Mouse (Mus musculus): ENCODE data around the gene Gm20388.

The Gm20388 gene

DNA sequence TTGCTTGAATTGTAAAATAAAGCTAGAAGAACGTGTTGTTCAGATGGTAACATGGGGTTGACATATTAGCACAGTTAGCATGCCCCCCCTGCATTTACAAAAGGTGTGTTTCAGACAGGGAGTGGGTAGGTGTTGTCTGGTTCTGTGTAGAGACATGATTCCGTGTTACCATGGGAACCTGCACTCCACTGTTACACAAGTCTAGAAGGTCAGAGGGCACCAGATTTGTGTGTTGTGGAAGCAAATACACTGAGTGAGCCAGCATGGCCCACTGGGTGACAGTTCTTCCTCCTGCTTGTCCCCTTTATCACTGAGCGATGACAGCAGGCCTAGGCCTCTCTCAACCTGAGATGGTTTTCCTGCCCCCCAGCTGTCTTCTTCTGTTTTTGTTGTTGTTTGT is 2085.3 kb downstream of the Gm20388 start:
- no peak for DNase-seq

DNA sequence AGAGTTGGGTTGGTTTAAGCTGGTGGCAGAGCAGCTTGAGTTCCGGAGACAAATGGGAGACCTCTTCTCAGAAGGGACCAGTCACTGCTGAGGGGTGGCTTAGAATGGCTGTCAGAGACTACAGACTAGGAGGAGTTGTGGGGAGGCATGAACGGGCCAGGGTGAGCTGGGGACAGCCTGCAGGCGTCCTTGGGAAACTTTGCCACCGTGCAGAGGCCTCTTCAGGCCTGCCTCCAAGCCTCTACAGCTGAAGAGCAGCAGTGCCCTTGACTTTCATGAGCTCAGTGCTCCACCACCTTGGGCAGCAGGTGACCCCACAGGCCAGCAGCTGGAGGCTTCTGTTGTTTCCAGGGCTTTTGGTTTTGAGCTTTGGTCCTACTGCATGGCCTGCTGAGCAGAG is 2088.0 kb downstream of the Gm20388 start:
- no peak for DNase-seq

DNA sequence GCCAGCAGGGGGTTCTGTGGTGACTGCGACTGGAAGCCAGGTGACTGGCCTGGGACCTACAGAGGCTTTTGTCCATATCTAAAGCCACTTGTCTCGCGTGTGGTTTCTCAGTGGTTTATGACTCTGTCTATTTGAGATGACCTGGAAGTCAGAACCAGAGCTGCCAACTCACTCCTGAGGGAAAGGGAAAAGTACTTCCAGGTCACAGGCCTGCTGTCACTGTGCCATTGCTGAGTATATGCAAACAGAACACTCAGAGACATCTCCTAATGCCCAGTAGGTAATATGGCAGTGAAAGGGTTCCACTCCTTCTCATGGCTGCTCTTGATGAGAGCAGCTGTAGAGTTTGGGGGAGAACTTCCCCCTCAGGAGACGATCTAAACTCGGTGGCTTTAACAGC is 2088.6 kb downstream of the Gm20388 start:
- no peak for DNase-seq

DNA sequence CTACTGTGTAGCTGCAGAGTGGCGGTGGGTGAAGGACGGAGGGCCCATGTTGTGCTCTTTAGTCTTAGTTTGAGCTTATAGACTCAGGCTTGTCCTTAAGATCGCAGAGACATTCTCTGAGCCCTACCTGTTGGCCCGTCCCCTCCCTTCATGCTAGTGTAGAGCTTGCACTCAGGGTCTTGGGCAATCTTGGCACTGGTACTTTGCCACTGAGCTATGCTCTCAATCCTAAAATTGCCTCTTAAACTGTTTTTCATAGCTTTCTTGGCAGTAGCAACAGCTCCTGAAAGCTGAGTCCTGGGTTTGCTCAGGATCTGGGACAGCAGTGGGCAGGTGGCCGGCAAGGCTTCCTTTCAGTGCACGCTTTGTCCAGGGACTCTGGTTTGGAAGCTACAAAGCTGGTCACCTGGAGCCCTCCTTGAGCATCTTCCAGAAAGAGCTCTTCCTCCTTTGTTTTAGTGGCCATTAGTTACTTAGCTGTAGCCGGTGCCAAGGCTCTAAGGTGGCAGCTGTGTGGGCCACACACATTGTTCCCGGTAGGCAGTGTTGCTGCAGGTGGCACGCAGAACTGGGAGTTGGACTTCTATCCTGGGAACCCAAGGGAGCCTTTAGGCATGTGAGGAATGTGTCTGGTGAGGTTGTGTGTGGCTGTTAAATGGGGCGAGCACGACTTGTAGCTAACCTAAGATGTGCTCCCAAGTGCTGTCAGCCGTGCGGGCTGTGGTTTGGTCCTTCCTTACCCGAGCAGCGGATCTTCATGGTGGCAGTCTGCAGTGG is 2090.9 kb downstream of the Gm20388 start:
- DNase-seq = no peak

DNA sequence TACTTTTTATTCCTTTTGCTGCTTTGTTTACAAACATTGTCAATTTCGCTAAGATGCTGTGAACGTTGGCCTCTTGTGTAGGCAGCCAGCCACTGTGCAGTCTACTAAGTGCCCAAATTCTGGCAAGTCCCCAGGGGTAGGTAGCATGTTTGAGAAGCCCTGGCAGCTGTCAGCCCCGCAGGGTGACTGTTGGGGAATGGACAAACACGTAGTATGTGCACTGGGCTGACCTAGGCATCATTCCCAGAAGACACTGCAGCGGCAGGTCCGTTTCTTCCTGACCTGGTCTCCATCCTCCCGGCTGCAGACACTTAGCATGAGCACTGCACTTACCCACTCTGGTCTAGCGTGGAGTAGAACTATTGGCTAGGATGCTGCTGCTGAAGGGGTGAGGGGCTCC is 2093.0 kb downstream of the Gm20388 start:
- DNase-seq = no peak

DNA sequence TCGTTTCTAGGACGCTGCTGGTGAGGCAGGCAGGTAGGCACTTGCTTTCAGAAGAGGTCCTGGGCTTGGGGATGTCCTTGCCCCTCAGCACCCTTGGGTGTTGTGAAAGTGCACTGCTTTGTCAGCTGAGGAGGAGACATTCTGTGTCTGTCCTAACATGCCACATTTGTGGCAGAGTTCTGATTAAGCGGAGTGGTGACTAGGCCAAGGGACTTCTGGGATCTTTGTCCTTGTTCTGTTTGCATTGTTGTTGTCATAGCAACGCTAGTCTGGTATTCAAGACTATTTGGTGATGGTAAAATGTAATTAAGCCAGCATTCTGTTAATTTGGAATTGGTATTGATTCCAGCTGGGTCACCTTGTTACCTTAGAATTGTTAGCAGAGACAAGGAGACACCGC is 2093.5 kb downstream of the Gm20388 start:
- no peak for DNase-seq

DNA sequence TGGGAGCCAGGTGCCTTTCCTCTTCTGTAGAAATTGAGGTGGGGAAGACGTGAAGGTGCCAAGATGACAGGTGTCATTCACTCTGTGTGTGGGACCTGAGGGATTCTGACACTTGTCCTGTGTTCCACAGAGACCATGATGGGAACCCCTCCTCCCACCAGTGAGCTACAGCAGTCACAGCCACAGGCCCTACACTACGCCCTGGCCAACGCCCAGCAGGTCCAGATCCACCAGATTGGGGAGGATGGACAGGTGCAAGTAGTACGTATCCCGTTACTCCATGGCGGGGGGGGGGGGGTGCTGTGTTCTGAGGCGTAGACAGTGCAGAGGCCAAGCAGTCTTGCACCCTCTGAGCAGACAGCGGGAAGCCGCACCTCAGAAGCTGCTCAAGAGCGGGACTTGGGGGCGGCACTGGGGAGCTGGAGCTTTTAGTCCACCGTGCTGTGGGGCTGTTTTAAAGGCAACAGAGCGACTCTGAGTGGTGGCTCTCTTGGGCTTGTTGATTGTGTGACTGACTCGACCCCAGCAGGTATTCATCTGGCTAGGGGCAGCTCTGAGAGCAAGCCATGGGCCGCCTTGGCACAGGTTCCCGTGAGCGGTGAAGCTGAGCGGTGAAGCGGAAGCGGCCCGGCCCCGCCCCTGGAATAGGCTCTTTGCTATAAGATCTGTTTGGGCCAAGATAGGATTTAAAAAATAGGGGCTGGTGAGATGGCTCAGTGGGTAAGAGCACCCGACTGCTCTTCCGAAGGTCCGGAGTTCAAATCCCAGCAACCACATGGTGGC is 2095.0 kb downstream of the Gm20388 start:
- DNase-seq = no peak

DNA sequence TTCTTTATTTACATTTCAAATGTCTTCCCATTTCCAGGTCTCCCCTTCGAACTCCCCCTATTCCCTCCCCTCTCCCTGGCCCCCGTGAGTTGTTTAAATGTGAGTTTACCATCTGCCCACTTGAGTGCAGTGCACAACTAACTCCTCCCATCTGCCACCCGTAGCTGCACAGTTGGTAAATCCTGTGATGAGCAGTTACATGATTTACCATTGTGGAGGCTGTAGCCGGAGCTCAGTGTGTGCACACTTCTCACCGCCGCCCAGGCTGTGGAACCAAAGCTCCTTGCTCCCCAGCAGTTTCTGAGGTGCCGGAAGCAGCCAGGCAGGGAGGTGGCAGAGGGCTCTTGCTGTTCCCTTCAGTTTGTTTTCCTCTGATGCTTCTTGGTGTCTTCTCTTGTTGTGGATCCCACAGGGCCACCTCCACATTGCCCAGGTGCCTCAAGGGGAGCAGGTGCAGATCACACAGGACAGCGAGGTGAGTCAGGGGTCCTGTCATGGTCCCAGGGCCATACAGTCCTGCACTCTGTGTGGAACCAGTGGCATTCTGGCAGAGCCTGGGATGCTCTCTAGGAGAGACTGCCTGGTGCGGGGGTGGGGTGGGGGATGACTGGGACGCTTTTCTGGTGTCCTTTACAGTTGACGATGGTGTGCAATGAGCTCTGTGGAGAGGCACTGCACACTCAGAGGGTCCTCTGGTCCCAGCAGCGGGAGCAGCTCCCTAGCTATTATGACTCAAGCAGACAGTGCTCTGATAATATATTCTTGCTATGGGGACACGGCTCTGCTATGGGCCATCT is 2096.2 kb downstream of the Gm20388 start:
- no peak for DNase-seq

DNA sequence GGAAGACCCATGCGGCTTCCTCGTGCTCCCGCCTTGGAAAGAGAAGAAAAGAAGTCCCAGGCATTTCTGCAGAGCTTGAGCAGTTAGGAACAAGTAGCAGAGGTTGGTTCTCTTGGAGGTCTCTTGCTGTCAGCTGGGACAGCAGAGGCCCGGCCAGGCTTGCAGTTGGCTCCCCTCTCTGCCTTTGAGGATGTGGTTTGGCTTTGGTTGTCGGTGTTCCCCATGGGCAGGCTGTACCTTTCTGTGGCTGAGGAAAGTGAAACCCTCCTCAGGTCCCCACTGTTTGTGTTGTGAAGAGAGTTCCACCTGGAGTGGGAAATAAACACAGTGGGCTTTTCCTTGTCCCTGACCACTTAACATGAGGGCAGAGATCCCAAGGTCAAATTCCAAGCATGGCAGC is 2097.8 kb downstream of the Gm20388 start:
- DNase-seq = no peak

DNA sequence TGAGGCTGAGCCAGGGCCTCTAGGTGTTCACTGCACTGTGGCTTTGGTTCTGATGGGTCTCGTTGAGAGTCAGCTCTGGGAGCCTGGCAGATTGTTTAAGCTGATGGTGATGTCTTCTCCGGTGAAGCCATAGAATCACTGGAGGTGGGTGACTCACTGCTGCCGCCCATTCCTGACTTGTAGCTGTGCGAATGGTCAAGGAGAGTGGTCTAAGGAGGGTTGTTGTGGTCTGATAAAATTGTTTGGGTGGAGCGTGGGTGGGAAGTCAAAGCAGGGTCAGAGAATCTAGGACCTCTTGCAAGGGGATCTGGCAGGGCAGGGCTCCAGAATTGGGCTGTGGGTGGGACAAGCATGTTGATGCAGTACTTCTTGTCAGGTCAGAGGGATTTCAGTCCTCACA is 2100.0 kb downstream of the Gm20388 start:
- no peak for DNase-seq

DNA sequence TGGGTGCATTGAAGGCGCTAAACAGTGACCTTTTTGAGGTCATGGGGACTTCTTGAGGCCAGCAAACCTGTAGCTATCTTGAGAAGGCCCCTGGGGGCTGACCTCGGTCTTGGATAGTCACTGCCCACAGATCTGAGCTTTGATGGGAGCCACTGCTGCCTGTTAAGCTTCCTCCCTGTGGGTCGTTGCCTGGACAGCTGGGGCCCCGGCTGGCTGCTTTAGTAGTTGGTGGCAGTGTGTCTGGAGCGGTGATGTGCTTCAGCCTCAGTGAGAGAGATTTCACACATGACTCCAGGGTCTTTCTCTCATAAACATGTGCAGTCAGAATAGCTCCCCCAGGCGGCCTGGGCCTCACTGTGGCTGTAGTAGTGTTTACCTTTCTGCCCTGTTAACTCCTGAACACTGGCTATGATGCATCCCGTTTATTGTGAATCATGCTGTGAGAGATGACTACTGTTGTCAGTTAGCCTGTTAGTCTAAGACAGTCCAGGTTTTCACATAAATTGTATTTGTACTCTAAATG is 2100.5 kb downstream of the Gm20388 start:
- DNase-seq = no peak

DNA sequence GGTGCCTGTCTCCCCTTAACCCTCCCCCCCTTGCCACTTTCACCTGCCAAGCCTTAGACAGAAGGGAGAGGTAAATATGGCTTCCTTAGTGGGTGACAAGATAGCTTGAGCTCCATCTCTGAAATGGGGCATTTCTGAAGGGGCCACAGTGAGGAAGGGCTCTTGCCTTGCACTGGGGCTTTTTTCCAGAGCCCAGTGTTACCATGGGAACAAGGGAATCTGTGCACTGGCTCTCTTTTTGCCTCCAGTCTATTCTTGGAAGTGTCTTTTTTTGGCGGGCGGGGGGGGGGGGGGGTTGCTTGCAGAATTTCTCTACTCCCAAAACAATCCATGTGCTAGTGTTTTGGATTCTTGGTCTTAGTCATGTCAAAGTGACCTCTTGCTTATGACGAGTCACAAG is 2104.0 kb downstream of the Gm20388 start:
- no peak for DNase-seq

DNA sequence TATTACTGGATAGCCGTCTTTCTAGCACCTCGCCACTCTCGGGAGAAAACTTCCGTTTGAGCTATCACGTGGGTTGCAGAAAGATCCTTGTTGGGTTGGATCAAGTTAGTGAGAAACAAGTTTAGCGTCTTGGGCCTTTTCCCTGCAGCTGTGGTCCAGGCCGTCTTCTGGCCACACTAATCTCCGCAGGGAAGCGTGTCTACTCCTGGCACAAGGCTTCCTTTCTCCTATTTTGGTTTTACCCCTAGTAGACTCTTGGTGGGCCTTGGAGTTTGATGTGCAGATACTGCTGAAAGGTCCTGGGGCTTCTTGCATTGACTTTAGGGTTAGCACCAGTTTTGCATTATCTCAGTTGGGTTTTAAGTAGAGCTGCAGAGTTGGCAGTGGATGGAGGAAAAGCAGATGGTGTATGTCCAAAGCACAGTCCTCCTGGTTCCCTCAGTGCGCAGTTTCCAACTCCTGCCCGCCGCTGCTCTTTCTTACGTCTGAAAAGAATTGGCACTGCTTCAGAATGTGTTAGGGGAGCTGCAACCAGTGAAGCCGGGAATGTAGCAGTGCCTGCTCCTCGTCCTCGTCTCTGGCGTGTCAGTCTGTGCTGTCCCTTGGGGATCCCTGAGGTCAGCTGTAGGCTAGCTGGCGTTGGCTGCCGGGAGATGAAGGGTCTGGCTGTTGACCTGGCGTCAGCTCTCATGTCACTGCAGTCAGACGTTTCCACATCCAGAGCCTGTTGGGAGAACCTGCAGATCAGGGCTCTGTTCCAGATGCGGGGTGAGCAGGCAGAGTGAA is 2107.6 kb downstream of the Gm20388 start:
- DNase-seq = no peak

DNA sequence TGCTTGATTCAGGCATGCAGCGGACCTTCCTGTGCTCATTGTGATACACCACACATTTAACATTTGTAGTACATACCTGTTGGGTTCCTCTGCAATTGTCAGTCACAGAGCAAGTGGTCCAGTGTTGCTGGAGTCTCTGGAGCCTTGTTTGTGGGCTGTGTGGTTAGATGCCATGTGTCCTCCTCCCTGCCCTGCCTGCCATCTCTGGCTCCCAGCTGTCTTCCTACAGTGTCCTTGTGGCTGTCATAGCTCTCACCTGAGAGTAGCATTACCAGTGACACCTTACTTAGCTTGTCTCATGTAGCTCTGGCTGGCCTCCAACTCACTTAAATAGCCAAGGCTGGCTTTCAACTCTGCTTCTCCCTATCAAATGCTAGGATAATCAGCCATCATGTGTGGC is 2108.5 kb downstream of the Gm20388 start:
- DNase-seq = no peak

DNA sequence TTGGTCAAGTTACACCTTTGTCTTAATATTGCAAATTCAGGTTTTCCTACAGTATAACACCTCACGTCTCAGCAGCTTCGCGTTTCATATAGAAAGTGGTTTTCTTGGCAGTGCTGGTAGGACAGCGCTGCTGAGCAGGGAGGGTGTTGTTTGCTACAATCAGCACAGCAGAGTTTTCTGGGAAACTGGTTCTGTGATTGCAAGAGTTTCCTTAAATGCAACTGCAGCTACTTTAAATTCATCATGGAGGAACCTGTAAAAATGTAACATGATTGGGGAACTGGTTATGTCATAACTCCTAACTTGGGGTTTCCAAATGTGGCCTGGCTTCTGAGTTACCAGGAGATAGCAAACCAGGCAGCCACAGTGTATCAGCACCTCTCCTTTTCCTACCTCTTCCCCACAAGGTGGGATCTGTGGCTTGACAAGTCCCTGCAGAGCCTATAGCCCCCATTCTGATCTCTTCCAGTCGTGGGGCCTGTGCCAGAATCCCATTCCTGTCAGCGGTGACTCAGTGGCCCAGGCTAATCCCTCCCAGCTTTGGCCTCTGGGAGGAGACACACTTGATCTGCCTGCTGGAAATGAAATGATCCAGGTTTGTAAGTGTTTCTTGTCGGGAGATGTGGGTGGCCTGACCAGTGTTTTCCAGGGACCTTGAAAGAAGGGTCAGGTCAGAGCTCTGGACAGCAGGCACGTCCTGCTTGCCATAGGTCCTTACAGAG is 2109.6 kb downstream of the Gm20388 start:
- DNase-seq = no peak

DNA sequence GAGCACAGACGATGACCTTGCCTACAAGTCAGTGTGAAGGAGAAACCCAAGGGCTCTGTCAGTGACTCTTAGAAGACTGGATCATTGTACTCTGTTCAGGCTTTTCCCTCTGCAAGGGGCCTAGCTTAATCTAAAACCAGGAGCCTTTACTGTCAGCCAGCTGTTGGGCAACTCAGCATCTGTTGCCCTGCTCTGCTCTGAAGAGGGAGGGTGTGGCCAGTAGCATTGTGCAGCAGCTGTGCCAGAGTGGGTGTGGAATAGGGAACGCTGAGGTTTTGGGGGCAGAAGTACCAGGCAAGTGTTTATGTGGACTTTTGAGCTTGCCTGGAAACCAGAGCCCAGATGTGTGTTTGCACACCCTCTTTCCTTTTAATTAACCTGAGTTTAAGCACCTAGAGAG is 2111.1 kb downstream of the Gm20388 start:
- no peak for DNase-seq

DNA sequence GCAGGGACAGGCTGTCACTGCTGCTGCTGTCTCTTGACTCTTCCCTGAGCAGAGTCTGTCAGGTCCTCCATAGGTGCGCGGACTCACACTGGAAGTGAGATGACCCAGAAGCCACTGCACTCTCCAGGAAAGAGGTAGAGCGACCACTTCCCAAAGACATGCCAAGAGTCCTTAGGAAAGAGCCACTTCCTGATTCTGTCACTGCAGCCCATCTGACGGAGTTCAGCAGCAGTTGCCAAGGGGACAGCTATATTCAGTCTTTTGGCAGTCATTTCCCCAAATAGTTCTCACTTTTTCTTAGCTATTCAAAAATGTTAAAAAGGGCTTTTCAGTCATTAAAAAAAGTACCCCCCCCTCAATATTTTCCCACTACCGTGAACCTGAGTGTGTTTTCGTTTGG is 2111.6 kb downstream of the Gm20388 start:
- no peak for DNase-seq

DNA sequence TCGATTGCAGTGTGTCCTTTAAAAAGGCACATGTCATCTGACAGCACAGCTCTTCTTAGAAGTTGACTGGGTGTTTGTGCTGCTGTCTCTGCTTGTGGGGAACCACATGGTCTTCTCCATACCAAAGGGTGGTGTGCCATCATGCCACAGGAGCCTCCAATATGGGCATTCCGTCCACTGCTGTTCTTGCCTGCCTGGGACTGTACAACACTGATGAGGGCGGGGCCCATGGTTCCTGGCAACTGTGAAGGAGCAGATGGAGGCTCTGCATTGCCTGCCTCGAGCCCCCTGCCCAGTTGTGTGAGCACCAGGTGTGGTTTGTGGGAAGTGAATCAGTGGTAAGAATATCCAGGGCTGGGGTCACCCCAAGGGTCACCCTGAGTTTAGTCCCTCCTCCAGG is 2112.1 kb downstream of the Gm20388 start:
- no peak for DNase-seq

DNA sequence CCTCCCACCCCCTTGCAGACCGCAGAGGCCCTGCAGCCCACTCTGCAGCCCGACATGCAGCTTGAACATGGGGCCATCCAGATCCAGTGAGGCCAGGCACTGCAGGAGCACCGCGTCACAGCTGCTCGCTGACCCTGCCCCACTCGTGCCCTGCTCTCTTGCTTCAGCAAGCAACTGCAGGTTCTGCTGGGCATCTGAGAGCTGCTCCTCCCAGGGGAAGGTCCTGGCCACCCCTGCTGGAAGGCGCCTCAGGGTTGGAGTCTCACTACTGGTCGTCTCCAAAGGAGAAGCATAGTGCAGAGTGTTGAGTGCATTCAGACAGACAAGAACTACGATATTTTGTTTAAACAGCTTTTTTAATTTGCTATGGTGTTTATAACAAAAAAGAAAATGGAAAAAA is 2114.9 kb downstream of the Gm20388 start:
- DNase-seq = no peak

DNA sequence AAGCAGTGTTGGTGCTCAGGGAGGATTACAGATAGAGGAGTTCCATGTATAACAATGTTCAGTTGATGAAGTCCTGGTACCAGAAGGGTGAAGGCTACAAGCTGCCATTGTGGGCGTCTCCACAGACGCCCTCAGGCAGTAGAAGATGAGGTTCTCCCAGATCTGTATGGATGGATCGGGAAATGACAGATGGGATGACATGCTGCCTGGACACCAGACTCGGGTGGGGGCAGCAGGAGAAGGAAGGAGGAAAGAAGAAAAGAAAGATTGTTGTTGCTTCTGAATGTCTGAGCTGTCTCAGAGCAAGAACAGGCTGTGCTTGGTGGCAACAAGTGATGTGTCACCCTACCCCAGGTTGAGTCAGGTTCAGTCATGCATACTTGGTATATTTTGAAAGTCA is 2117.5 kb downstream of the Gm20388 start:
- no peak for DNase-seq

DNA sequence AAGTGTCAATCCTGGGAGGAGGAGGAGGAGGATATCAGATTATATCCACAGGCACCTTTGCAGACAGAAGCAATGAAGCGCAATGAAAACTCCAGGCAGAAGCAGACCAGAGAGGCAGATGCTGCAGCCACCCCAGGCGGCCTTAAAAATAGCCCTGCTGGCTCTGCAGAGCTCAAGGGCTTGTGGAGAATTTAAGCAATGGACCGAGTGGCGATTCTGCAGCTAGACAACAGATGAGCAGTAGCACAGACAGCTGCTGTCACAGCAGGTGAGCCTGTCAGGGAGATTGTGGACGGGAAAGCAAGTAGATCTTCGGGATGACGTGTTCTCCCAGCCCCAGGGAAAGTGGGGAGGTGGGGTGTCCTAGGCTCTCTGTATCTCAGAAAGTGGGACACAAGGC is 2120.3 kb downstream of the Gm20388 start:
- no peak for DNase-seq

DNA sequence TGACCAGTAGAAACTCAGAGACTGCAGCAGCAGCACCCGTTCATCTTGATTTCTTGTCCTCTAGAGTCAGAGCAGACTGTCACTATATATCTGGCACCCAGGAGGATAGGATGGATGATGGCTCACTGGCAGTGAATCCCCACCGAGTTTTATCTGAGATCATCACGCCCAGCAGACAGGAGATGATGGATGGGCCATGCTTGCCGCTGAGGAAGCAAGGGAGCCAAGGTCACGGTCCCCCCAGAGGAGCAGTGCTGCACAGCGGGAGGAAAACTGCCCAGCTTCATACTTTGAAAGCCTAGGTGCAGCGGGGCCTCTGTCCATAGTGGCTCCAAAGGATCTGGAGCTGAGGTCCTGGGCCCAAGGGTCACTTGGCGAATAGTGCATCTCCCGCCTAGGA is 2122.1 kb downstream of the Gm20388 start:
- no peak for DNase-seq
